Mouse (Mus musculus): Measurements from ENCODE around the gene Itga9.

Itga9 gene

GRCm38 (mm10) chr9:118920798-118921515, 314.5 kb downstream of the Itga9 start:
- no peak for DNase-seq (ENCODE audit: low spot score)

DNA sequence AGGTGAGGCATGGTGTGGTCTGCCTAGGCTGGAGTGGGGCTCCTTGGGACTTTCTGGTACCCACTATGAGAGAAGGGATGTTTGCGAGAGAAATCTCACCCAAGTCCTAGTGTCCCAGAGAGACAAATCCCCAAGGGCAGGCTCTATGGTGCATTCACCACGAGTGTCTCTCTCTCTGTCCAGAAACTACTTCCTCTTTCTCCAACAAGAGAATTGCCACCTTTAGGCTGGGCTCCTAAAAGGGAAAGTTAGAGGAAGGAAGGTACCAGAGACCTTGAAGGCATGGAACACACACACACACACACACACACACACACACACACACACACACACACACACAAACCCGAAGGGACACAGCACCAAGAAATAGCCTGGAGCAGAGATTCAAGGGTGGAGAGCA, 315.4 kb downstream of the Itga9 start:
- no peak for DNase-seq (ENCODE audit: low spot score)

- DNase-seq (ENCODE audit: low spot score) = no peak
These were observed 318.1 kb downstream of the Itga9 start for GRCm38 (mm10) chr9:118924554-118925085.

GRCm38 (mm10) chr9:118925286-118926110, 319.0 kb downstream of the Itga9 start:
- peak; percentile 94 for DNase-seq (ENCODE audit: low spot score)

- DNase-seq (ENCODE audit: low spot score) = peak; percentile 47
These were observed 319.7 kb downstream of the Itga9 start, which contains the start of gene Ctdspl for GRCm38 (mm10) chr9:118926111-118926650. Gene Ctdspl (plus strand): TSS chr9:118926453.

DNA sequence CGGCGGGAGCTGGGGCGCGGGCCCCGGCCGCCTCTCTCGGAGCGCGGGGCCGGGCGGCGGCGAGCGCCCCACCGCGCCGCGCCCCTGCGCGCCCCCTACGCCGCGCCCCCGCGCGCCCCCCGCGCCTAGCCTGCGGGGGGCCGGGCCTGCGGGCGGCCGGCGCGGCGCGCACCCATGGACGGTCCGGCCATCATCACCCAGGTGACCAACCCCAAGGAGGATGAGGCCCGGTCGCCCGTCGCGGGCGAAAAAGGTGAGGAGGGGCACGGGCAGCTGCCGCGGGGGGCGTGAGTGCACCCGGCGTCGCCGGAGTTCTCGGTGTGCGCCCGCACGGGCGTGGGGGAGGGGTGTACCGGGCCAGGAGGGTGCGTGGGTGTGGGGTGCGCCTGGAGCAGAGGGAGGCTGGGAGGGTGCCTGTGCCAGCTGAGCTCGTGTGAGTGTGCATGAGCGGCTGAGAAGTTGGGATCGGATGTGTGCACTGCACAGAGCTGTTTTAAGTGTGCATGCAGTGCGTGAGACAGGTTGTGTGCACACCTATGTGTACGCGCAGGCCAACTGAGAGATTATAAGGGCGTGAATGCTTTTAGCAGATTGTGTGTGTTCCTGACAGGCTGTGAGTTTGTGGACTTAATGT, 320.3 kb downstream of the Itga9 start:
- peak; percentile 45 for DNase-seq (ENCODE audit: low spot score)

DNA sequence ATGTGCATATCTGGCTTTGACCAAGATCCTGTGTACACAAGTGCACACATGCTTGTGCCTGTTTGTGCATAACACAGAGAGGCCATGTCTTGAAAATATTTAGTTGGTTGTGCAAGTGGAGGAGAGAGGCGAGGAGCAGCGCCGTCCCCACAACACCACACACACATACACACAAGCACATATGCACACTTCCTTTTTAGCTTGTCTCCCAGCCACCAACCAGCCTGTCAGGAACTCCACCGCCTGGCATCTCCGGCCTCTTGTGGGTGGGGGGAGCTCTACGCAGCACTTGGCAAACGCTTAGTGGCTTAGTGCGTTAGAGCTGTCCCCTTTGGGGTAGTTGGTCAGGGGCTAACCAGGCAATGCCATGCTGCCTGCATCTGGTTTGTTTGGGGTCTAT, 321.0 kb downstream of the Itga9 start:
- no peak for DNase-seq (ENCODE audit: low spot score)

DNA sequence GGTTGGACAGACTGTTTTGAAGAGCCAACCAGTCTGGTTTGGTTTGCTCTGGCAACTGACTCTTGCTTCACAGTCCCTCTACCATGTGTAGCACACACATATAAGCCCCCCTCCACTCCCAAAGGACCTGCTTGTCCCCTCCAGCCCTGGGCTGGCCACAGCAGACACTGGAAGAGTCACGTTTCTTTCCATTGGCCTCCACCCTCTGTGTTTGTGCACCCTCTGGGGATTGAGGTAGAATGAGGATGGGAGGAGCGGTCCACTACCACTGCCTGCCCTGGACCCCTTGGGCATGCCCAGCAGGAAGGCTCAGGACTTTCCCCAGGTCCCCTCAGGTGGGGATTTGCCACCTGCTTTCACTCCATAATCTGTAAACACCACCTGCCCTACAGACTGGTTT, 321.5 kb downstream of the Itga9 start:
- DNase-seq (ENCODE audit: low spot score) = no peak

GRCm38 (mm10) chr9:118928656-118929055, 322.2 kb downstream of the Itga9 start:
- no peak for DNase-seq (ENCODE audit: low spot score)

- no peak for DNase-seq (ENCODE audit: low spot score)
These were observed 324.1 kb downstream of the Itga9 start for GRCm38 (mm10) chr9:118930611-118931010.

- DNase-seq (ENCODE audit: low spot score) = no peak
These were observed 327.3 kb downstream of the Itga9 start for GRCm38 (mm10) chr9:118933800-118934199.

DNA sequence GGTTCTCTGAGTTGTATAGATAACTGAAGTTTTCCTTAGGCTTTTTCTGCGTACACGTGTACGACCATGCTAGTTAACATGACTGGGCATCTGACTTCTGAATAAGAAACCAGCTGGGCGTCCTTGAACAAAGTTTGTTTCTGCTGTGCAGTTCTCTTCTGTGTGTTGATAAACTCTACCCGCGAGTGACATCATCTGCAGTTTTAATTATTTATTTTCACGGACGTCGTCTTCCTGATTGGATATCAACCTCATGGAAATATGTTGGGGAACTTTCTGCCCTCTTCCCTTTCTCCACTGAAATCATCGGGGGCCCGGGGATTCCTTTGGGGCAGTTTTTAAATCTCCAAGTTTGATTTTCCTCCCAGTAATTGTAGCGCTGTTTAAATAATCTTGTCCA, 327.8 kb downstream of the Itga9 start:
- no peak for DNase-seq (ENCODE audit: low spot score)

GRCm38 (mm10) chr9:118935098-118935497, 328.6 kb downstream of the Itga9 start:
- no peak for DNase-seq (ENCODE audit: low spot score)

DNA sequence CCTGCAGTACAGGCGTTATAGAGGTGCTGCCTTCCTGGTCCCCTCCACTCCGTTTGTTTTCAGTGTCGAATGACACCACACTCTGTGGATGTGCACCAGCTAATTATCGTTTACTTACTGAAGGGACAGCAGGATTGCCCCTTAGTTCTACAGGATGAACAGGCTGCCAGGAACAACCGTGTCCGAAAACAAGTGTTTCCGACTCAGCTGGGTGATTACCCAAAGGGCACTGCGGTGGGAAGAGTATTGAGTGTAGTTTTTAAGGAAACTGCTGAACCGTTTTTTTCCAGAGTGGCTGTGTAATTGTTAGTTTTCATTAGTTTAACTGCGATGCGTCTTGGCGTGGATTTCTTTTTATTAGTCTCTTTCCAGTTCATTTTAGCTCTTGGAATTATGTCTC, 329.6 kb downstream of the Itga9 start:
- DNase-seq (ENCODE audit: low spot score) = no peak

- DNase-seq (ENCODE audit: low spot score) = no peak
These were observed 331.0 kb downstream of the Itga9 start for GRCm38 (mm10) chr9:118937515-118937914.

- no peak for DNase-seq (ENCODE audit: low spot score)
These were observed 332.9 kb downstream of the Itga9 start for GRCm38 (mm10) chr9:118939410-118939809.

DNA sequence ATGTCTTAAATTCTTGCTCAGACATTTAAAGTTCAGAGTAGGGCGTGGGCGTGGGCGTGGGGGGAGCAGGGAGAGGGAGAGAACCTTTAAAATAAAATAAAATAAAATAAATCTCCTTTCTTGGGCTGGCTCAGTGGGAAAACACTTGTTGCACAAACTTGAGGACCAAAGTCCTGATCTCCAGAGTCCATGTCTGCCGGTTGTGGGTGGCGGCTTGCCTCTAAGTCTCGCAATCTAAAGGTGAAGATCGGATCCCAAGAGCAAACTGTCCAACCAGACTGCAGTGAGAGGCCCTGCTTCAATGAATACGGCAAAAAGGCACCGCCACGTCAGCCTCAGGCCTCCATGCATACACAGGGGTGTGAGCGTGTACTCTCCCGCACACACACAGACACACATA, 333.3 kb downstream of the Itga9 start:
- DNase-seq (ENCODE audit: low spot score) = no peak

- no peak for DNase-seq (ENCODE audit: low spot score)
These were observed 334.2 kb downstream of the Itga9 start for GRCm38 (mm10) chr9:118940591-118941207.

- DNase-seq (ENCODE audit: low spot score) = no peak
These were observed 335.5 kb downstream of the Itga9 start for GRCm38 (mm10) chr9:118942030-118942429.

DNA sequence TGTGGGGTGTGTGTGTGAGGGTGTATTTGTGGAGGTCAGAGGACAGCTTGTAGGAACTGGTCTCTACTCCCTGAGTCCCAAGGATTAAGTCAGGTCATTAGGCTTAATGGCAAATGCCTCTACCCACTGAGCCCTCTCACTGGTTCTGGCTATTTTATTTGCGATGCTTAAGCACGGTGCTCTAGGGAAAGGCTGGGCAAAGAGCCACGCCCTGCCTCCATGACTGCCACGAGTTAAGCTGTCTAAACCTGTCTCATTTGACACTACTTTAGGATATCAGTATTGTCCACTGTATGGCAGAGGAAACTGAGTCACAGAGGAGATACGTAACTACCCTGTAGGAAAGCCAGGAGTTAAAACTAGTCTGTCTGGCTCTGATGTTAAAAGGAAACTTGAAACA, 337.5 kb downstream of the Itga9 start:
- no peak for DNase-seq (ENCODE audit: low spot score)

DNA sequence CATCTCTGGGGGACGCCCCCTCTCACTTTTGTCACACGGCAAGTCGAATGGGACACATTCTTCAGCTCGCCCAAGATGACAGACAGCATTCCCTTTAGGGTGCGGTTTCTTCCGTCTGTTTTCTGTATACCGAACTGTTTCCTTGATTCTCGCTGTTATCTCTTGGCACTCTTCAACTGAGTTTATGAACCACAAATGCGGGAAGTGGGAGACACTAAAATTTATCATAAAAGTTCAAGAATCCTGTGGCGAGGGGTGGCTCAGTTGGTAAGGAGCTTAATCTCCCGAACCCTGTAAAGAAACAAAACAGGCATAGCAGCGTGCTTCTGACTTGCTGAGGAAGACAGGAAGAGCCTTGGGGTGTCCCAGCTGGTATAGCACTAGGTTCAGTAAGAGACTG, 337.9 kb downstream of the Itga9 start:
- no peak for DNase-seq (ENCODE audit: low spot score)

DNA sequence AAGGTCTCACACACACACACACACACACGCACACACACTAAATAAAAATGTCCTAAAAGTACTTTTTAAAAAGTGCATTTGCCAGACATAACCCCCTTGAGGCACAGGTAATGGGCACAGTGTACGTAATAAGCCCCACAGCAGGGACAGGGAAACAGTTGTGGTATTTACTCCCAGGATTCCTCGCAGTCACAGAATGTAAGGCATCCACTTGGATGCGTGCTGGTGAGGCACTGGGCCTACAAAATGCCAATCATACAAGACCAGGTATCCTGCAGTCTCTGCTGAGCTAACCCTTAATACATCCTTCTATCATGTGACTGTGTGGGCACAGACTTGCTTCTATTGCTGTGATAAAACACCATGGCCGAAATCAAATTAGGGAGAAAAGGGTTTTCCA, 342.0 kb downstream of the Itga9 start:
- no peak for DNase-seq (ENCODE audit: low spot score)
